Comparison of ENCODE assay signal across 8 mouse cellular contexts in genomic region chr8:95142075-95142831, GRCm38 (mm10).
DNase-seq lines count a peak whose midpoint lies in the region; ATAC-seq and TF ChIP-seq lines count a peak whose summit lies in the region.

No protein-coding gene starts in this region.

- peaks cover 4% of the 10 kb centered on the region for H3K4me1 ChIP-seq in cortical plate, adult 2 months (ENCODE audit: control insufficient read depth, insufficient read depth, low read length)
- peaks cover 37% of the 10 kb centered on the region for H3K4me1 ChIP-seq in intestine, embryonic 14.5 days (replicated peaks; ENCODE audit: control insufficient read depth, insufficient read depth, low read length)
- peaks cover 88% of the 10 kb centered on the region for H3K4me1 ChIP-seq in megakaryocyte, embryonic 14.5 days

- H3K9me3 ChIP-seq in intestine, embryonic 14.5 days (ENCODE audit: control insufficient read depth, low read length): no peaks in the 10 kb centered on the region
- H3K9me3 ChIP-seq in megakaryocyte, embryonic 14.5 days: no peaks in the 10 kb centered on the region

- peak overlapping the region; percentile 65 for H3K9ac ChIP-seq in intestine, embryonic 14.5 days (ENCODE audit: low read length)

- peak; percentile 44; the same call in 1 of the 2 replicates for TF ChIP-seq POLR2A in cortical plate, adult 2 months (IDR thresholded peaks at IDR 0.05; ENCODE audit: extremely low read depth, insufficient read depth, low read length)

- H3K4me2 ChIP-seq in intestine, embryonic 14.5 days (ENCODE audit: low read length): peak overlapping the region; percentile 64

- peak; percentile 44 for DNase-seq in adipocyte (ENCODE audit: low spot score)
- peak; percentile 80 for DNase-seq in gastrocnemius, postnatal 14 days
- DNase-seq in intestine, embryonic 14.5 days (ENCODE audit: low spot score): peak; percentile 85
- DNase-seq in left cerebral cortex, postnatal 10 days (ENCODE audit: extremely low spot score in 1 of 2, low spot score in 2 of 2): peak; percentile 88 to 94
- peak; percentile 90 for DNase-seq in right cerebral cortex, postnatal 25 days
- peak; percentile 83 for DNase-seq in yolk sac, embryonic 10.5 days (ENCODE audit: low spot score)

- WGBS in intestine, embryonic 14.5 days: 1% methylated on average over 57 of the region's 66 CpGs

- H3K27ac ChIP-seq in cortical plate, adult 2 months (ENCODE audit: insufficient read depth, low read length): peak overlapping the region; percentile 54
- peak overlapping the region; percentile 82 for H3K27ac ChIP-seq in intestine, embryonic 14.5 days (ENCODE audit: low read depth)

- peak; percentile 67 for ATAC-seq in intestine, embryonic 14.5 days (replicated peaks; ENCODE audit: low FRiP score, low TSS enrichment, low read depth)

- H3K4me3 ChIP-seq in cortical plate, adult 2 months (ENCODE audit: insufficient read depth, low read length): peak overlapping the region; percentile 43
- H3K4me3 ChIP-seq in intestine, embryonic 14.5 days (ENCODE audit: low read depth, low read length): peak overlapping the region; percentile 61
- H3K4me3 ChIP-seq in megakaryocyte, embryonic 14.5 days (replicated peaks): peak overlapping the region; percentile 93

- H3K36me3 ChIP-seq in intestine, embryonic 14.5 days (ENCODE audit: control insufficient read depth, insufficient read depth, low read length): no peaks in the 10 kb centered on the region
- H3K36me3 ChIP-seq in megakaryocyte, embryonic 14.5 days (replicated peaks; ENCODE audit: low read length): peaks cover 7% of the 10 kb centered on the region

- no peaks in the 10 kb centered on the region for H3K27me3 ChIP-seq in intestine, embryonic 14.5 days (replicated peaks; ENCODE audit: control insufficient read depth, insufficient read depth, low read length)
- peaks cover 90% of the 10 kb centered on the region for H3K27me3 ChIP-seq in megakaryocyte, embryonic 14.5 days (replicated peaks)

- intact Hi-C loops in gastrocnemius, postnatal 14 days (cut with DNase I; ENCODE audit: low total_unique reads): no loop called here
- intact Hi-C loops in left cerebral cortex, postnatal 10 days (cut with DNase I): no loop called here

- TF ChIP-seq CTCF in cortical plate, adult 2 months (IDR thresholded peaks at IDR 0.05; ENCODE audit: extremely low read depth, insufficient read depth, low read length): no peak

Comparison
In these comparisons a context has a peak if more than half of its experiments do, and no peak if none do; other contexts are left out.
1. Peak in every context shown above with its lines: DNase-seq, ATAC-seq, H3K4me3 ChIP-seq and H3K27ac ChIP-seq.
2. H3K4me3 ChIP-seq: peak in every context shown above with its lines; median percentile 93 in megakaryocyte, embryonic 14.5 days; 61 in intestine, embryonic 14.5 days; 43 in cortical plate, adult 2 months.